Mouse (Mus musculus): ENCODE results near the gene Eif5a. TPM values are rescaled to one million over a fixed set of nuclear protein-coding genes. Genes with fewer than 3 reads are reported as not detected.

Gene Eif5a
- polyA plus RNA-seq, 1 experiment from 2014 or later: 774 TPM

DNA sequence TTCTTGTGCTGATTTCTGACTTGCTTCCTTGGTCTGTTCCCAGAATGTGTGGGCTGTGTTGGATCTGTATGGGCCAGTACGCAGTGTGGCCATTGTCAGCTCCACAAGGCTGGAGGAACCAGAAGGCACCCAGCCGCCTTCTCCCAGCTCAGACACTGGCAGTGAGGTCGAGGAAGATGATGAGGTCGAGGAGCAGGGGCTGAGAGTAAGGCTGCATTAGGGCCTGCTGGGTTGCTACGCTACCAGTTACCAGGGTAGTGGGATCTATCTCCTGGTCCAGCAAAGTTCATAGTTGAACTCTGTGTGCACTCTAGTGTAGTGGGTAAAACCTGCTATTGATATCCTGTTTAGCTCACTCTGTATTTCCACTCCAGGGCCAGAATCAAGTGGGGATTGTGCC, 12.6 kb downstream of the Eif5a start:
- no peak overlapping the region for H3K4me3 ChIP-seq (ENCODE audit: low read depth, low read length)
- ATAC-seq: no peak
- TF ChIP-seq CTCF (IDR thresholded peaks at IDR 0.05; ENCODE audit: low read depth): no peak
- no peak overlapping the region for H3K9ac ChIP-seq (ENCODE audit: low read depth, low read length)
- H3K27ac ChIP-seq (ENCODE audit: low read depth, low read length): no peak overlapping the region
- H3K4me2 ChIP-seq (replicated peaks; ENCODE audit: low read depth): no peak overlapping the region
- WGBS: 95% methylated on average over 5 of the region's 5 CpGs
- H3K27me3 ChIP-seq (replicated peaks; ENCODE audit: control insufficient read depth, insufficient read depth, low read length): no peaks in the 10 kb centered on the region
- H3K4me1 ChIP-seq (replicated peaks; ENCODE audit: control insufficient read depth, insufficient read depth, low read length): no peaks in the 10 kb centered on the region
- peaks cover 88% of the 10 kb centered on the region for H3K36me3 ChIP-seq (ENCODE audit: control insufficient read depth, insufficient read depth)
- no peaks in the 10 kb centered on the region for H3K9me3 ChIP-seq (ENCODE audit: control insufficient read depth)

GRCm38 (mm10) chr11:69908645-69909044, 13.1 kb downstream of the Eif5a start:
- TF ChIP-seq CTCF (IDR thresholded peaks at IDR 0.05; ENCODE audit: low read depth): no peak
- Histone ChIP-seq H3K27ac (ENCODE audit: low read depth, low read length) (no peak overlapping the region), H3K9me3 (ENCODE audit: control insufficient read depth) (no peaks in the 10 kb centered on the region), H3K4me2 (replicated peaks; ENCODE audit: low read depth) (no peak overlapping the region), H3K36me3 (ENCODE audit: control insufficient read depth, insufficient read depth) (peaks cover 94% of the 10 kb centered on the region), H3K27me3 (replicated peaks; ENCODE audit: control insufficient read depth, insufficient read depth, low read length) (no peaks in the 10 kb centered on the region), H3K4me1 (replicated peaks; ENCODE audit: control insufficient read depth, insufficient read depth, low read length) (no peaks in the 10 kb centered on the region), H3K4me3 (ENCODE audit: low read depth, low read length) (no peak overlapping the region), H3K9ac (ENCODE audit: low read depth, low read length) (no peak overlapping the region)
- WGBS: 89% methylated on average over 11 of the region's 11 CpGs
- ATAC-seq: no peak

DNA sequence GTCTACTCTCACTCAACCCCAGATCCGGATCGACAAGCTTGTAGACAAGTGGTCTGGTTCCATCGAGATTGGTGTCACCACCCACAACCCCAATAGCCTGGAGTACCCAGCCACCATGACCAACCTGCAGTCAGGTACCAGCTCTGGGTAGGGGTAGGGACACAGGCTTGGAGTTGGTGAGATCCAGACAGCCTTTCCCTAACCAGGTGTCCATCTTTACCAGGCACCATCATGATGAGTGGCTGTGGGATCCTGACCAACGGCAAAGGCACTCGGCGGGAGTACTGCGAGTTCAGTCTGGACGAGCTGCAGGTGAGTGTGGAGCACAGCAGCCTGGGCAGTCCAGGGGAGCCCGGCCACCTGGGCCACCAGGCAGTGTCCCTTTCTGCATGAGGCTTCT, 17.4 kb downstream of the Eif5a start:
- no peak overlapping the region for H3K4me3 ChIP-seq (ENCODE audit: low read depth, low read length)
- no peaks in the 10 kb centered on the region for H3K9me3 ChIP-seq (ENCODE audit: control insufficient read depth)
- no peaks in the 10 kb centered on the region for H3K27me3 ChIP-seq (replicated peaks; ENCODE audit: control insufficient read depth, insufficient read depth, low read length)
- ATAC-seq: no peak
- WGBS: 93% methylated on average over 9 of the region's 9 CpGs
- no peak for TF ChIP-seq CTCF (IDR thresholded peaks at IDR 0.05; ENCODE audit: low read depth)
- no peaks in the 10 kb centered on the region for H3K4me1 ChIP-seq (replicated peaks; ENCODE audit: control insufficient read depth, insufficient read depth, low read length)
- no peak overlapping the region for H3K27ac ChIP-seq (ENCODE audit: low read depth, low read length)
- H3K4me2 ChIP-seq (replicated peaks; ENCODE audit: low read depth): no peak overlapping the region
- H3K9ac ChIP-seq (ENCODE audit: low read depth, low read length): no peak overlapping the region
- peaks cover 54% of the 10 kb centered on the region for H3K36me3 ChIP-seq (ENCODE audit: control insufficient read depth, insufficient read depth)

DNA sequence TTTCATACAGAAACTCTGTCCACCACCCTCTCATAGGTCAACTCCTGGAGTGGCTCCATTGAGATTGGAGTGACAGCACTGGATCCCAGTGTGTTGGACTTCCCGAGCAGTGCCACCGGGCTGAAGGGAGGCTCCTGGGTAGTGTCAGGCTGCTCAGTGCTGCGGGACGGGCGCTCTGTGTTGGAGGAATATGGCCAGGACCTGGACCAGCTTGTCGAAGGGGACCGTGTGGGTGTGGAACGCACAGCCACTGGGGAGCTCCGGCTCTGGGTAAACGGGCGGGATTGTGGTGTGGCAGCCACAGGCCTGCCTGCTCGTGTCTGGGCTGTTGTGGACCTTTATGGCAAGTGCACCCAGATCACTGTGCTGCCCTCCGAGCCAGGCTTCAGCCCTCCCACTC, 18.8 kb downstream of the Eif5a start:
- H3K4me3 ChIP-seq (ENCODE audit: low read depth, low read length): no peak overlapping the region
- no peak overlapping the region for H3K27ac ChIP-seq (ENCODE audit: low read depth, low read length)
- ATAC-seq: no peak
- H3K9me3 ChIP-seq (ENCODE audit: control insufficient read depth): no peaks in the 10 kb centered on the region
- no peaks in the 10 kb centered on the region for H3K27me3 ChIP-seq (replicated peaks; ENCODE audit: control insufficient read depth, insufficient read depth, low read length)
- TF ChIP-seq CTCF (IDR thresholded peaks at IDR 0.05; ENCODE audit: low read depth): no peak
- H3K4me2 ChIP-seq (replicated peaks; ENCODE audit: low read depth): peak overlapping the region; percentile 98
- 67% methylated on average over 13 of the region's 13 CpGs for WGBS
- H3K36me3 ChIP-seq (ENCODE audit: control insufficient read depth, insufficient read depth): peaks cover 41% of the 10 kb centered on the region
- H3K9ac ChIP-seq (ENCODE audit: low read depth, low read length): no peak overlapping the region
- H3K4me1 ChIP-seq (replicated peaks; ENCODE audit: control insufficient read depth, insufficient read depth, low read length): no peaks in the 10 kb centered on the region

GRCm38 (mm10) chr11:69901993-69902392, 19.8 kb downstream of the Eif5a start:
- no peak for TF ChIP-seq CTCF (IDR thresholded peaks at IDR 0.05; ENCODE audit: low read depth)
- Histone ChIP-seq H3K4me1 (replicated peaks; ENCODE audit: control insufficient read depth, insufficient read depth, low read length) (no peaks in the 10 kb centered on the region), H3K36me3 (ENCODE audit: control insufficient read depth, insufficient read depth) (peaks cover 31% of the 10 kb centered on the region), H3K9me3 (ENCODE audit: control insufficient read depth) (no peaks in the 10 kb centered on the region), H3K4me3 (ENCODE audit: low read depth, low read length) (peak overlapping the region; percentile 75), H3K27ac (ENCODE audit: low read depth, low read length) (peak overlapping the region; percentile 89), H3K9ac (ENCODE audit: low read depth, low read length) (peak overlapping the region; percentile 65), H3K4me2 (replicated peaks; ENCODE audit: low read depth) (peak overlapping the region; percentile 98), H3K27me3 (replicated peaks; ENCODE audit: control insufficient read depth, insufficient read depth, low read length) (no peaks in the 10 kb centered on the region)
- under 1% methylated on average over 34 of the region's 39 CpGs for WGBS
- no peak; the same call in 1 of the 2 replicates for ATAC-seq

DNA sequence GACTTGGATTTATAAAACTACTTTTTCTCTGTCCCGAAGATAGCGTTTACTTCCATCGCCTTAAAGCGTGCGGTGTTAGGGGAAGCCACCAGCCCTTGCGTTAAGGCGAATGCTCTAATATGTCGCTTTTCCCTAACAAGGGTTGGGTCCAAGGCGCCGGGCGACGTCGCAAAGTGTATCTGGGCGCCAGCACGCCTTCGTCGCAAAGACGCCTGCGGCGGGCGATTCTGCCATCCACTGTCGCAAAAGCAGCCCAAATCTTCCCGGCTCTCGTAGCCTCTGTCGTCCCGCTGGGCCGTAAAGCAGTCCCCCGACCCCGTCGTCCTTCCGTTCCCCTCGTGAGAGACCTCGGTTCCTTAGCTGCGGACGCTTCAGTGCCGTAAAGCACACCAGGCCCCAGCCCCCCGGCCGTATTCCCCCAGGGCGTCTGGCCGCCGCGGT, 20.3 kb downstream of the Eif5a start:
- Histone ChIP-seq H3K27ac (ENCODE audit: low read depth, low read length) (peak overlapping the region; percentile 89), H3K9ac (ENCODE audit: low read depth, low read length) (peak overlapping the region; percentile 65), H3K9me3 (ENCODE audit: control insufficient read depth) (no peaks in the 10 kb centered on the region), H3K4me3 (ENCODE audit: low read depth, low read length) (peak overlapping the region; percentile 75), H3K27me3 (replicated peaks; ENCODE audit: control insufficient read depth, insufficient read depth, low read length) (no peaks in the 10 kb centered on the region), H3K36me3 (ENCODE audit: control insufficient read depth, insufficient read depth) (peaks cover 26% of the 10 kb centered on the region), H3K4me2 (replicated peaks; ENCODE audit: low read depth) (peak overlapping the region; percentile 98), H3K4me1 (replicated peaks; ENCODE audit: control insufficient read depth, insufficient read depth, low read length) (no peaks in the 10 kb centered on the region)
- peak; percentile 80 for ATAC-seq
- TF ChIP-seq CTCF (IDR thresholded peaks at IDR 0.05; ENCODE audit: low read depth): no peak
- under 1% methylated on average over 42 of the region's 42 CpGs for WGBS
